Mouse (Mus musculus): ENCODE measurements around the gene Rabl3.

The Rabl3 gene

GRCm38 (mm10) chr16:37550266-37550665 is 10.6 kb downstream of the Rabl3 start:
- no peak for DNase-seq

- DNase-seq, result no peak
These were observed 11.3 kb downstream of the Rabl3 start for GRCm38 (mm10) chr16:37550981-37551380.

- no peak for DNase-seq
These were observed 13.1 kb downstream of the Rabl3 start for GRCm38 (mm10) chr16:37552824-37553223.

- DNase-seq, result no peak
These were observed 22.7 kb downstream of the Rabl3 start for GRCm38 (mm10) chr16:37562414-37562813.

GRCm38 (mm10) chr16:37562961-37563360 is 23.3 kb downstream of the Rabl3 start:
- no peak for DNase-seq

GRCm38 (mm10) chr16:37565117-37565516 is 25.4 kb downstream of the Rabl3 start:
- no peak for DNase-seq

- no peak for DNase-seq
These were observed 26.4 kb downstream of the Rabl3 start for GRCm38 (mm10) chr16:37566107-37566506.

- DNase-seq, result no peak
These were observed 27.7 kb downstream of the Rabl3 start for GRCm38 (mm10) chr16:37567113-37568050.

- DNase-seq, result no peak
These were observed 31.9 kb downstream of the Rabl3 start for GRCm38 (mm10) chr16:37571554-37571953.

GRCm38 (mm10) chr16:37572117-37572754 is 32.6 kb downstream of the Rabl3 start:
- no peak for DNase-seq

GRCm38 (mm10) chr16:37573061-37573460 is 33.4 kb downstream of the Rabl3 start:
- DNase-seq, result no peak

GRCm38 (mm10) chr16:37575325-37575724 is 35.6 kb downstream of the Rabl3 start:
- DNase-seq, result no peak

- no peak for DNase-seq
These were observed 39.9 kb downstream of the Rabl3 start for GRCm38 (mm10) chr16:37579591-37579990.

GRCm38 (mm10) chr16:37579994-37580393 is 40.3 kb downstream of the Rabl3 start, which contains the start of gene Hgd:
Gene Hgd, plus strand, starts transcription at chr16:37580153.
- DNase-seq, result no peak

GRCm38 (mm10) chr16:37580651-37581050 is 41.0 kb downstream of the Rabl3 start:
- no peak for DNase-seq

GRCm38 (mm10) chr16:37581901-37582300 is 42.2 kb downstream of the Rabl3 start:
- no peak for DNase-seq

GRCm38 (mm10) chr16:37583306-37583705 is 43.6 kb downstream of the Rabl3 start:
- no peak for DNase-seq

GRCm38 (mm10) chr16:37583801-37584200 is 44.1 kb downstream of the Rabl3 start:
- no peak for DNase-seq

GRCm38 (mm10) chr16:37584218-37585035 is 44.7 kb downstream of the Rabl3 start:
- no peak for DNase-seq

GRCm38 (mm10) chr16:37585129-37585563 is 45.5 kb downstream of the Rabl3 start:
- DNase-seq, result no peak

- no peak for DNase-seq
These were observed 51.2 kb downstream of the Rabl3 start for GRCm38 (mm10) chr16:37590921-37591320.

GRCm38 (mm10) chr16:37591551-37591950 is 51.9 kb downstream of the Rabl3 start:
- no peak for DNase-seq

GRCm38 (mm10) chr16:37597412-37597811 is 57.7 kb downstream of the Rabl3 start:
- DNase-seq, result no peak
